Mouse (Mus musculus): Measurements from ENCODE around the gene Zfp341.

DNA sequence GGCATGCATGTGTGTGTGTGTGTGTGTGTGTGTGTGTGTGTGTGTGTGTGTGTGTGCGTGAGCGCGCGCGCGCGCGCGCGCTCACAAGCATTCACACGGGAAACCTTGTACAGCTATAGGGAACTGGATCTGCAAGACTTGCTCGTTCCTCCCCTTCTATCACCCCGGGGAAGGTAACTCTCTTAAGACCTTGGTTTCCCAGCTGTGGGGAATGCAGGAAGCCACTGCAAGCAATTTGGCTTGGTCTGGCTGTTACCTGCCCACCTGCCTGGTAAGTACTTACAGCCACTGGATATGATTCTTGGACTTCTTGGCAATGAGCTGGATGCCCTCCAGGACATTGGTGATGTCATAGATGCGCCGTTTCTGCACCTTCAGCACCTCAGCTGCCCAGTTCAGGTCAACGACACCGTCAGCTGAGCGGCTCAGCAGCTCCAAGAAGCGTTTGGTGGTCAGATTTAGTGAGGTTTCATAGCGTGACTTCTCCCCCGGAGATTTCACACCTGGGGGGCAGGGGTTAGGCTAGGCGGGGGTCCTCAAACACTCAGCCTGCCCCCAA is 49.4 kb upstream of the Zfp341 start:
- TF ChIP-seq GATA1 (IDR thresholded peaks at IDR 0.05; ENCODE audit: borderline replicate concordance, low read length) (no peak), CTCF (IDR thresholded peaks at IDR 0.05; ENCODE audit: low read depth, low read length) (no peak)

Data from G1E (cell line).